Mouse (Mus musculus) embryonic facial prominence, embryonic 14.5 days (tissue): ENCODE measurements around the gene Mxd3. TPM values are rescaled to one million over a fixed set of nuclear protein-coding genes. Genes with fewer than 3 reads are reported as not detected.

Source experiments
- ATAC-seq: fragments of 200-750 bp; cut with Nextera tagmentation; 2 replicates; pipeline ENCODE4 v1.8.0; 2017; ENCODE audit warnings: low read depth, moderate number of reproducible peaks, moderate TSS enrichment
- DNase-seq: peaks from one replicate; pipeline ENCODE4 v3.0.0-alpha.2; 2015; ENCODE audit warnings: low spot score
- H3K27ac ChIP-seq: fragments of 300-500 bp; sonication (generic); replicated peaks from 2 replicates; pipeline ENCODE4 v1.5.1; 2014; ENCODE audit warnings: low read depth, mild to moderate bottlenecking, low read length, moderate library complexity
- H3K27me3 ChIP-seq: fragments of 300-500 bp; sonication (generic); replicated peaks from 2 replicates; pipeline ENCODE4 v1.6.1; 2014; ENCODE audit warnings: low read length; ENCODE audit not compliant: control insufficient read depth, insufficient read depth
- H3K36me3 ChIP-seq: fragments of 300-500 bp; sonication (generic); 2 replicates; pipeline ENCODE4 v1.6.1; 2014; ENCODE audit warnings: low read length, mixed read lengths; ENCODE audit not compliant: control insufficient read depth, insufficient read depth
- H3K4me1 ChIP-seq: fragments of 300-500 bp; sonication (generic); 2 replicates; pipeline ENCODE4 v1.6.1; 2014; ENCODE audit warnings: antibody characterized with exemption, low read length; ENCODE audit not compliant: control insufficient read depth, insufficient read depth
- H3K4me2 ChIP-seq: fragments of 300-500 bp; sonication (generic); 2 replicates; pipeline ENCODE4 v1.6.1; 2014; ENCODE audit warnings: low read depth, mild to moderate bottlenecking, low read length, moderate library complexity, mixed read lengths
- H3K4me3 ChIP-seq: fragments of 300-500 bp; sonication (generic); 2 replicates; pipeline ENCODE4 v1.5.1; 2014; ENCODE audit warnings: low read depth, mild to moderate bottlenecking, low read length
- H3K9ac ChIP-seq: fragments of 300-500 bp; sonication (generic); 2 replicates; pipeline ENCODE4 v1.6.1; 2014; ENCODE audit warnings: low read depth, mild to moderate bottlenecking, low read length, moderate library complexity, mixed read lengths
- H3K9me3 ChIP-seq: fragments of 300-500 bp; sonication (generic); 2 replicates; pipeline ENCODE4 v1.6.1; 2016; ENCODE audit warnings: low read length; ENCODE audit not compliant: control insufficient read depth
- WGBS: fragments of 180-500 bp; shearing (Covaris S2); extraction: QIAGEN DNeasy Blood & Tissue Kit; methylation state at CpG from one replicate; pipeline ENCODE4 v1.1.7; 2014; 5-methylcytosine and 5-hydroxymethylcytosine counted together
- polyA plus RNA-seq: library from polyadenylated mRNA; unstranded; fragments of >200 nt; fragmentation: Nextera tagmentation; extraction: Ambion mirVana; gene quantifications from 2 replicates; pipeline ENCODE4 v1.2.1, GENCODE M21; 2014

Gene Mxd3
- polyA plus RNA-seq, 1 experiment from 2014 or later, result 36.0 TPM

- Histone ChIP-seq H3K27ac (no peak within 1 kb of the TSS), H3K9me3 (no peaks in the 10 kb centered on the region), H3K4me2 (peak within 1 kb of the TSS; percentile 40), H3K4me1 (no peaks in the 10 kb centered on the region), H3K27me3 (0 out of 2 replicates have a peak, but pooled peaks cover 5% of the 10 kb centered on the region), H3K4me3 (0 out of 2 replicates have a peak within 1 kb of the TSS, but pooled peaks have one; percentile 8), H3K36me3 (no peaks in the 10 kb centered on the region), H3K9ac (0 out of 2 replicates have a peak within 1 kb of the TSS, but pooled peaks have one; percentile 25)
- no peak for DNase-seq
- WGBS, result 58% methylated on average over 13 of the region's 13 CpGs
- ATAC-seq, result no peak
These were observed 40.0 kb upstream of the Mxd3 start, which contains the start of gene Rgs14 for GRCm38 (mm10) chr13:55369531-55370114. Rgs14 (plus strand) TSS chr13:55369732.

GRCm38 (mm10) chr13:55368401-55368800, 38.8 kb upstream of the Mxd3 start:
- Histone ChIP-seq H3K4me2 (no peak overlapping the region), H3K9me3 (no peaks in the 10 kb centered on the region), H3K27me3 (0 out of 2 replicates have a peak, but pooled peaks cover 4% of the 10 kb centered on the region), H3K36me3 (no peaks in the 10 kb centered on the region), H3K4me1 (no peaks in the 10 kb centered on the region), H3K4me3 (no peak overlapping the region), H3K9ac (no peak overlapping the region), H3K27ac (no peak overlapping the region)
- ATAC-seq (no peak), DNase-seq (no peak)
- 75% methylated on average over 7 of the region's 7 CpGs for WGBS

GRCm38 (mm10) chr13:55362453-55363060, 32.9 kb upstream of the Mxd3 start, which contains the start of gene Lman2:
Lman2 (minus strand) TSS chr13:55362783.
- H3K36me3 ChIP-seq, result peaks cover 33% of the 10 kb centered on the region
- peak; percentile 99 for ATAC-seq
- peak within 1 kb of the TSS; percentile 88 for H3K27ac ChIP-seq
- peak within 1 kb of the TSS; percentile 87 for H3K4me3 ChIP-seq
- H3K9ac ChIP-seq, result peak within 1 kb of the TSS; percentile 92
- 1% methylated on average over 31 of the region's 35 CpGs for WGBS
- peak within 1 kb of the TSS; percentile 89 for H3K4me2 ChIP-seq
- H3K9me3 ChIP-seq, result no peaks in the 10 kb centered on the region
- peak; percentile 100 for DNase-seq
- H3K27me3 ChIP-seq, result no peaks in the 10 kb centered on the region
- H3K4me1 ChIP-seq, result peaks cover 14% of the 10 kb centered on the region

- H3K4me3 ChIP-seq, result peak overlapping the region; percentile 87
- 1% methylated on average over 32 of the region's 32 CpGs for WGBS
- H3K27me3 ChIP-seq, result no peaks in the 10 kb centered on the region
- peak; percentile 8; the same call in 1 of the 2 replicates for ATAC-seq
- no peak for DNase-seq
- H3K9me3 ChIP-seq, result no peaks in the 10 kb centered on the region
- peaks cover 39% of the 10 kb centered on the region for H3K36me3 ChIP-seq
- peak overlapping the region; percentile 89 for H3K4me2 ChIP-seq
- H3K4me1 ChIP-seq, result peaks cover 14% of the 10 kb centered on the region
- H3K9ac ChIP-seq, result peak overlapping the region; percentile 92
- peak overlapping the region; percentile 88 for H3K27ac ChIP-seq
These were observed 32.4 kb upstream of the Mxd3 start for GRCm38 (mm10) chr13:55361974-55362452.

- DNase-seq, result no peak
- peaks cover 14% of the 10 kb centered on the region for H3K4me1 ChIP-seq
- no peak overlapping the region for H3K27ac ChIP-seq
- no peaks in the 10 kb centered on the region for H3K9me3 ChIP-seq
- H3K4me2 ChIP-seq, result peak overlapping the region; percentile 89
- no peaks in the 10 kb centered on the region for H3K27me3 ChIP-seq
- peak overlapping the region; percentile 92 for H3K9ac ChIP-seq
- no peak for ATAC-seq
- H3K36me3 ChIP-seq, result peaks cover 45% of the 10 kb centered on the region
- H3K4me3 ChIP-seq, result peak overlapping the region; percentile 87
These were observed 31.5 kb upstream of the Mxd3 start for GRCm38 (mm10) chr13:55361145-55361544.

GRCm38 (mm10) chr13:55346745-55347144, 17.1 kb upstream of the Mxd3 start:
- Histone ChIP-seq H3K9ac (no peak overlapping the region), H3K9me3 (no peaks in the 10 kb centered on the region), H3K4me3 (no peak overlapping the region), H3K36me3 (peaks cover 80% of the 10 kb centered on the region), H3K27me3 (no peaks in the 10 kb centered on the region), H3K27ac (no peak overlapping the region), H3K4me1 (no peaks in the 10 kb centered on the region), H3K4me2 (no peak overlapping the region)
- WGBS, result 87% methylated on average over 11 of the region's 11 CpGs
- DNase-seq, result no peak
- no peak for ATAC-seq

GRCm38 (mm10) chr13:55344286-55344685, 14.7 kb upstream of the Mxd3 start:
- Histone ChIP-seq H3K4me3 (no peak overlapping the region), H3K4me2 (no peak overlapping the region), H3K9me3 (no peaks in the 10 kb centered on the region), H3K36me3 (peaks cover 57% of the 10 kb centered on the region), H3K27me3 (no peaks in the 10 kb centered on the region), H3K4me1 (no peaks in the 10 kb centered on the region), H3K27ac (no peak overlapping the region), H3K9ac (no peak overlapping the region)
- WGBS, result 90% methylated on average over 7 of the region's 7 CpGs
- DNase-seq (no peak), ATAC-seq (no peak)

- H3K4me3 ChIP-seq, result no peak overlapping the region
- ATAC-seq (no peak), DNase-seq (no peak)
- peaks cover 39% of the 10 kb centered on the region for H3K36me3 ChIP-seq
- no peaks in the 10 kb centered on the region for H3K9me3 ChIP-seq
- 40% methylated on average over 11 of the region's 11 CpGs for WGBS
- no peaks in the 10 kb centered on the region for H3K4me1 ChIP-seq
- no peak overlapping the region for H3K27ac ChIP-seq
- no peak overlapping the region for H3K9ac ChIP-seq
- H3K4me2 ChIP-seq, result no peak overlapping the region
- H3K27me3 ChIP-seq, result no peaks in the 10 kb centered on the region
These were observed 12.8 kb upstream of the Mxd3 start for GRCm38 (mm10) chr13:55342469-55342868.
